Mouse (Mus musculus) liver, adult (tissue): ENCODE measurements around the gene Dclk1.

Source experiments
- GATA4 ChIP-seq: IDR thresholded peaks from 2 replicates; pipeline ENCODE4 v1.6.1; 2014; ENCODE audit warnings: mild to moderate bottlenecking, low read length; ENCODE audit not compliant: insufficient replicate concordance

Dclk1 gene

GRCm38 (mm10) chr3:55443271-55443670, 201.1 kb downstream of the Dclk1 start:
- TF ChIP-seq GATA4, result no peak

GRCm38 (mm10) chr3:55443725-55444124, 201.6 kb downstream of the Dclk1 start:
- TF ChIP-seq GATA4, result no peak

GRCm38 (mm10) chr3:55446681-55447080, 204.5 kb downstream of the Dclk1 start:
- TF ChIP-seq GATA4, result no peak

GRCm38 (mm10) chr3:55447486-55448460, 205.6 kb downstream of the Dclk1 start:
- no peak for TF ChIP-seq GATA4

GRCm38 (mm10) chr3:55449148-55449547, 207.0 kb downstream of the Dclk1 start:
- no peak for TF ChIP-seq GATA4

GRCm38 (mm10) chr3:55451035-55451434, 208.9 kb downstream of the Dclk1 start:
- no peak for TF ChIP-seq GATA4

GRCm38 (mm10) chr3:55451877-55452276, 209.7 kb downstream of the Dclk1 start:
- no peak for TF ChIP-seq GATA4

- TF ChIP-seq GATA4, result no peak
Observed at GRCm38 (mm10) chr3:55452464-55452863, 210.3 kb downstream of the Dclk1 start.

GRCm38 (mm10) chr3:55461092-55461491, 218.9 kb downstream of the Dclk1 start:
- TF ChIP-seq GATA4, result no peak

GRCm38 (mm10) chr3:55461685-55462655, 219.8 kb downstream of the Dclk1 start:
- no peak for TF ChIP-seq GATA4

GRCm38 (mm10) chr3:55462904-55463668, 220.9 kb downstream of the Dclk1 start:
- no peak for TF ChIP-seq GATA4

GRCm38 (mm10) chr3:55464226-55464625, 222.1 kb downstream of the Dclk1 start:
- no peak for TF ChIP-seq GATA4

GRCm38 (mm10) chr3:55465785-55466184, 223.6 kb downstream of the Dclk1 start:
- TF ChIP-seq GATA4, result no peak

- TF ChIP-seq GATA4, result no peak
Observed at GRCm38 (mm10) chr3:55466348-55466747, 224.2 kb downstream of the Dclk1 start.

GRCm38 (mm10) chr3:55472110-55472509, 229.9 kb downstream of the Dclk1 start, which contains the start of gene Gm21954:
Gm21954 (minus strand) TSS chr3:55472210.
- TF ChIP-seq GATA4, result no peak
